Mouse (Mus musculus) adrenal gland, adult 2 months (tissue): ENCODE results near the gene Rpl35. TPM values are rescaled to one million over a fixed set of nuclear protein-coding genes. Genes with fewer than 3 reads are reported as not detected.

ENCODE experiments used
- polyA plus RNA-seq: library from polyadenylated mRNA; depleted of rRNA; stranded (reverse); fragments of >200 nt; gene quantifications from 2 replicates; pipeline ENCODE4 v1.2.3, GENCODE M21; 2012; rRNA removed
- total RNA-seq, 2 experiments: library from RNA; stranded (reverse); gene quantifications; 2 replicates each; pipeline ENCODE4 v1.2.3; 2021

Gene Rpl35
- total and polyA plus RNA-seq, 3 experiments, result 60.0 to 597 (median 510) TPM

Other genes starting within 250 kb of the Rpl35 start
- gene Nr6a1, start 77.9 kb downstream of the Rpl35 start, total RNA-seq, result 1 to 10 TPM; 5.1 to 6.4 TPM
- gene Nr6a1, start 77.9 kb downstream of the Rpl35 start, polyA plus RNA-seq, result 2.7 TPM in 2 replicates
- gene Olfml2a, start 73.6 kb downstream of the Rpl35 start, total RNA-seq, result 10 to 100 TPM in 1 of 2 experiments, 1 to 10 TPM in 1; 6.7 to 12.0 TPM
- gene Olfml2a, start 73.6 kb downstream of the Rpl35 start, polyA plus RNA-seq, result 5.9 TPM in 2 replicates
- under 1 TPM; 0.43 to 0.52 TPM for gene Wdr38, start 8.1 kb downstream of the Rpl35 start, total RNA-seq
- 0.43 and 1.2 TPM in 2 replicates for gene Wdr38, start 8.1 kb downstream of the Rpl35 start, polyA plus RNA-seq
- 10 to 100 TPM; 66.7 to 78.4 TPM for gene Arpc5l, start 276 bp downstream of the Rpl35 start, total RNA-seq
- 56.4 and 66.7 TPM in 2 replicates for gene Arpc5l, start 276 bp downstream of the Rpl35 start, polyA plus RNA-seq
- gene Golga1, start 59.9 kb upstream of the Rpl35 start, total RNA-seq, result 10 to 100 TPM; 26.5 to 26.9 TPM
- gene Golga1, start 59.9 kb upstream of the Rpl35 start, polyA plus RNA-seq, result 4.0 and 7.3 TPM in 2 replicates
- gene Scai, start 185.1 kb upstream of the Rpl35 start, total RNA-seq, result 10 to 100 TPM in 1 of 2 experiments, 1 to 10 TPM in 1; 5.9 to 10.2 TPM
- gene Scai, start 185.1 kb upstream of the Rpl35 start, polyA plus RNA-seq, result 0.81 and 2.0 TPM in 2 replicates
- gene Ppp6c, start 220.8 kb upstream of the Rpl35 start, total RNA-seq, result 10 to 100 TPM; 81.1 to 83.3 TPM
- gene Ppp6c, start 220.8 kb upstream of the Rpl35 start, polyA plus RNA-seq, result 5.6 and 6.9 TPM in 2 replicates